Mouse (Mus musculus): ENCODE results near the gene Wipi1. TPM values are rescaled to one million over a fixed set of nuclear protein-coding genes. Genes with fewer than 3 reads are reported as not detected.

The Wipi1 gene
- total and polyA plus RNA-seq, 3 experiments: 1.8 to 2.2 (median 2.0) TPM

GRCm38 (mm10) chr11:109578536-109578935, 33.2 kb downstream of the Wipi1 start:
- no peak for DNase-seq (ENCODE audit: extremely low read depth)
- Histone ChIP-seq H3K4me1 (ENCODE audit: control insufficient read depth in 1 of 2, insufficient read depth in 2 of 2) (peaks cover 11 to 23% of the 10 kb centered on the region in 2 experiments; a peak in 3 of 4 replicates), H3K9ac (ENCODE audit: insufficient read depth, low read depth) (no peak overlapping the region), H3K4me2 (ENCODE audit: insufficient read depth, low read depth, poor library complexity, severe bottlenecking) (no peak overlapping the region), H3K79me2 (replicated peaks; ENCODE audit: control insufficient read depth, extremely low read depth, insufficient read depth, poor library complexity, severe bottlenecking) (no peaks in the 10 kb centered on the region), H3K9me3 (replicated peaks; ENCODE audit: low read length) (no peaks in the 10 kb centered on the region), H3K36me3 (replicated peaks in 1 of 2; ENCODE audit: control insufficient read depth in 1 of 2, insufficient read depth in 1 of 2, low read length in 1 of 2) (no peaks in the 10 kb centered on the region), H3K4me3 (replicated peaks in 1 of 3; ENCODE audit: low read depth in 2 of 3, low read length in 2 of 3, poor library complexity in 1 of 3) (no peak overlapping the region), H3K27ac (ENCODE audit: insufficient read depth, low read depth) (no peak overlapping the region), H3K27me3 (replicated peaks) (no peaks in the 10 kb centered on the region)
- dilution Hi-C loops (cut with MboI; ENCODE audit: extremely low pct_ligation_motif_present, extremely low pct_unique_long_range_greater_than_20kb, low sequenced_read_pairs): no loop called here
- in situ Hi-C loops (cut with MboI; ENCODE audit: low pct_ligation_motif_present, low pct_unique_long_range_greater_than_20kb, low sequenced_read_pairs): no loop called here
- TF ChIP-seq KAT2A (IDR thresholded peaks at IDR 0.05; ENCODE audit: insufficient replicate concordance, low read length) (no peak), MAZ (IDR thresholded peaks at IDR 0.05; ENCODE audit: low read depth, low read length) (no peak), IRF4 (IDR thresholded peaks at IDR 0.05; ENCODE audit: low read depth, low read length) (no peak), MAFK (IDR thresholded peaks at IDR 0.05; ENCODE audit: insufficient replicate concordance, low read length) (no peak), SMC3 (IDR thresholded peaks at IDR 0.05; ENCODE audit: low read depth, low read length) (no peak), E2F4 (IDR thresholded peaks at IDR 0.05; ENCODE audit: insufficient replicate concordance, low read depth, low read length) (no peak), HCFC1 (IDR thresholded peaks at IDR 0.05; ENCODE audit: low read depth, low read length) (no peak), TBP (conservative IDR thresholded peaks at IDR 0.05; ENCODE audit: low read depth, low read length) (no peak), ELF1 (IDR thresholded peaks at IDR 0.05; ENCODE audit: low read depth, low read length) (no peak), TCF12 (IDR thresholded peaks at IDR 0.05; ENCODE audit: low read depth, low read length) (no peak), RCOR1 (conservative IDR thresholded peaks at IDR 0.05; ENCODE audit: low read depth, low read length) (no peak), MXI1 (IDR thresholded peaks at IDR 0.05; ENCODE audit: low read depth, low read length) (no peak), UBTF (IDR thresholded peaks at IDR 0.05; ENCODE audit: low read depth, low read length) (no peak), MEF2A (IDR thresholded peaks at IDR 0.05; ENCODE audit: borderline replicate concordance, low read depth, low read length) (no peak), JUND (conservative IDR thresholded peaks at IDR 0.05; ENCODE audit: low read depth, low read length) (no peak), JUN (IDR thresholded peaks at IDR 0.05; ENCODE audit: insufficient read depth, low read depth, low read length) (no peak), MYC (IDR thresholded peaks at IDR 0.05; ENCODE audit: low read depth, low read length) (no peak), ZKSCAN1 (IDR thresholded peaks at IDR 0.05; ENCODE audit: borderline replicate concordance, low read depth, low read length) (no peak), RAD21 (IDR thresholded peaks at IDR 0.05; ENCODE audit: low read depth, low read length) (no peak)

- Histone ChIP-seq H3K27ac (ENCODE audit: insufficient read depth, low read depth) (no peak overlapping the region), H3K4me3 (replicated peaks in 1 of 3; ENCODE audit: low read depth in 2 of 3, low read length in 2 of 3, poor library complexity in 1 of 3) (no peak overlapping the region), H3K36me3 (replicated peaks in 1 of 2; ENCODE audit: control insufficient read depth in 1 of 2, insufficient read depth in 1 of 2, low read length in 1 of 2) (no peaks in the 10 kb centered on the region), H3K9ac (ENCODE audit: insufficient read depth, low read depth) (no peak overlapping the region), H3K27me3 (replicated peaks) (no peaks in the 10 kb centered on the region), H3K9me3 (replicated peaks; ENCODE audit: low read length) (no peaks in the 10 kb centered on the region), H3K4me1 (ENCODE audit: control insufficient read depth in 1 of 2, insufficient read depth in 2 of 2) (peaks cover 12 to 26% of the 10 kb centered on the region in 2 experiments; a peak in 3 of 4 replicates), H3K4me2 (ENCODE audit: insufficient read depth, low read depth, poor library complexity, severe bottlenecking) (no peak overlapping the region), H3K79me2 (replicated peaks; ENCODE audit: control insufficient read depth, extremely low read depth, insufficient read depth, poor library complexity, severe bottlenecking) (no peaks in the 10 kb centered on the region)
- in situ Hi-C loops (cut with MboI; ENCODE audit: low pct_ligation_motif_present, low pct_unique_long_range_greater_than_20kb, low sequenced_read_pairs): no loop called here
- no peak for DNase-seq (ENCODE audit: extremely low read depth)
- TF ChIP-seq MEF2A (IDR thresholded peaks at IDR 0.05; ENCODE audit: borderline replicate concordance, low read depth, low read length): no peak
- no peak for TF ChIP-seq EP300 (IDR thresholded peaks at IDR 0.05; ENCODE audit: low read length)
- TF ChIP-seq ZC3H11A (IDR thresholded peaks at IDR 0.05; ENCODE audit: low read depth, low read length): no peak
- TF ChIP-seq NRF1 (IDR thresholded peaks at IDR 0.05; ENCODE audit: low read depth, low read length): no peak
- no peak for TF ChIP-seq ZMIZ1 (IDR thresholded peaks at IDR 0.05; ENCODE audit: low read depth, low read length)
- TF ChIP-seq HCFC1 (IDR thresholded peaks at IDR 0.05; ENCODE audit: low read depth, low read length): no peak
- no peak for TF ChIP-seq GABPA (IDR thresholded peaks at IDR 0.05; ENCODE audit: insufficient replicate concordance, low read depth, low read length)
- no peak for TF ChIP-seq PAX5 (IDR thresholded peaks at IDR 0.05; ENCODE audit: low read length)
- no peak for TF ChIP-seq CTCF (conservative IDR thresholded peaks at IDR 0.05 in 1 of 2, IDR thresholded peaks at IDR 0.05 in 1 of 2; ENCODE audit: low read depth in 2 of 2, low read length in 2 of 2)
- TF ChIP-seq MAX (IDR thresholded peaks at IDR 0.05; ENCODE audit: low read length): no peak
- no peak for TF ChIP-seq ELF1 (IDR thresholded peaks at IDR 0.05; ENCODE audit: low read depth, low read length)
- no peak for TF ChIP-seq SMC3 (IDR thresholded peaks at IDR 0.05; ENCODE audit: low read depth, low read length)
- dilution Hi-C loops (cut with MboI; ENCODE audit: extremely low pct_ligation_motif_present, extremely low pct_unique_long_range_greater_than_20kb, low sequenced_read_pairs): no loop called here
Measured at GRCm38 (mm10) chr11:109575832-109576231, 35.9 kb downstream of the Wipi1 start.
